Mouse (Mus musculus): ENCODE results near the gene Slc41a3. TPM values are rescaled to one million over a fixed set of nuclear protein-coding genes. Genes with fewer than 3 reads are reported as not detected.

The Slc41a3 gene
- polyA plus RNA-seq, 1 experiment from 2014 or later, result 7.3 TPM

GRCm38 (mm10) chr6:90615362-90615761, 10.8 kb downstream of the Slc41a3 start:
- no peak for ATAC-seq (ENCODE audit: insufficient number of reproducible peaks, insufficient read depth, low FRiP score, low read depth)
- Histone ChIP-seq H3K9ac (replicated peaks; ENCODE audit: low read depth, low read length) (no peak overlapping the region), H3K4me3 (ENCODE audit: low read depth, low read length) (no peak overlapping the region), H3K4me2 (replicated peaks; ENCODE audit: low read depth, low read length) (no peak overlapping the region), H3K36me3 (ENCODE audit: control insufficient read depth, insufficient read depth, low read length) (no peaks in the 10 kb centered on the region), H3K9me3 (ENCODE audit: control insufficient read depth, low read depth, low read length) (no peaks in the 10 kb centered on the region), H3K4me1 (ENCODE audit: control insufficient read depth, insufficient read depth, low read length) (no peaks in the 10 kb centered on the region), H3K27me3 (ENCODE audit: control insufficient read depth, insufficient read depth, low read length) (no peaks in the 10 kb centered on the region), H3K27ac (ENCODE audit: low read length) (no peak overlapping the region)
- 79% methylated on average over 7 of the region's 7 CpGs for WGBS

- H3K4me3 ChIP-seq (ENCODE audit: low read depth, low read length), result no peak overlapping the region
- WGBS, result 75% methylated on average over 6 of the region's 6 CpGs
- no peak overlapping the region for H3K9ac ChIP-seq (replicated peaks; ENCODE audit: low read depth, low read length)
- H3K4me1 ChIP-seq (ENCODE audit: control insufficient read depth, insufficient read depth, low read length), result peaks cover under 1% of the 10 kb centered on the region; the same call in 1 of the 2 replicates
- no peaks in the 10 kb centered on the region for H3K9me3 ChIP-seq (ENCODE audit: control insufficient read depth, low read depth, low read length)
- no peaks in the 10 kb centered on the region for H3K27me3 ChIP-seq (ENCODE audit: control insufficient read depth, insufficient read depth, low read length)
- no peaks in the 10 kb centered on the region for H3K36me3 ChIP-seq (ENCODE audit: control insufficient read depth, insufficient read depth, low read length)
- no peak overlapping the region for H3K4me2 ChIP-seq (replicated peaks; ENCODE audit: low read depth, low read length)
- no peak overlapping the region for H3K27ac ChIP-seq (ENCODE audit: low read length)
- no peak for ATAC-seq (ENCODE audit: insufficient number of reproducible peaks, insufficient read depth, low FRiP score, low read depth)
Measured at GRCm38 (mm10) chr6:90615991-90616390, 11.5 kb downstream of the Slc41a3 start.

- WGBS, result 75% methylated on average over 6 of the region's 6 CpGs
- ATAC-seq (ENCODE audit: insufficient number of reproducible peaks, insufficient read depth, low FRiP score, low read depth), result no peak
Measured at GRCm38 (mm10) chr6:90616481-90616880, 12.0 kb downstream of the Slc41a3 start.

GRCm38 (mm10) chr6:90618274-90618673, 13.7 kb downstream of the Slc41a3 start:
- H3K27ac ChIP-seq (ENCODE audit: low read length), result no peak overlapping the region
- no peak overlapping the region for H3K9ac ChIP-seq (replicated peaks; ENCODE audit: low read depth, low read length)
- no peak overlapping the region for H3K4me2 ChIP-seq (replicated peaks; ENCODE audit: low read depth, low read length)
- H3K27me3 ChIP-seq (ENCODE audit: control insufficient read depth, insufficient read depth, low read length), result no peaks in the 10 kb centered on the region
- WGBS, result 64% methylated on average over 4 of the region's 4 CpGs
- no peaks in the 10 kb centered on the region for H3K9me3 ChIP-seq (ENCODE audit: control insufficient read depth, low read depth, low read length)
- H3K4me3 ChIP-seq (ENCODE audit: low read depth, low read length), result no peak overlapping the region
- ATAC-seq (ENCODE audit: insufficient number of reproducible peaks, insufficient read depth, low FRiP score, low read depth), result no peak
- H3K4me1 ChIP-seq (ENCODE audit: control insufficient read depth, insufficient read depth, low read length), result peaks cover 11% of the 10 kb centered on the region; the same call in 1 of the 2 replicates
- no peaks in the 10 kb centered on the region for H3K36me3 ChIP-seq (ENCODE audit: control insufficient read depth, insufficient read depth, low read length)

More at GRCm38 (mm10) chr6:90616481-90616880, 12.0 kb downstream of the Slc41a3 start:
- Histone ChIP-seq H3K27me3 (ENCODE audit: control insufficient read depth, insufficient read depth, low read length) (no peaks in the 10 kb centered on the region), H3K4me1 (ENCODE audit: control insufficient read depth, insufficient read depth, low read length) (peaks cover 5% of the 10 kb centered on the region; the same call in 1 of the 2 replicates), H3K4me3 (ENCODE audit: low read depth, low read length) (no peak overlapping the region), H3K36me3 (ENCODE audit: control insufficient read depth, insufficient read depth, low read length) (no peaks in the 10 kb centered on the region), H3K9me3 (ENCODE audit: control insufficient read depth, low read depth, low read length) (no peaks in the 10 kb centered on the region), H3K27ac (ENCODE audit: low read length) (no peak overlapping the region), H3K4me2 (replicated peaks; ENCODE audit: low read depth, low read length) (no peak overlapping the region), H3K9ac (replicated peaks; ENCODE audit: low read depth, low read length) (no peak overlapping the region)

GRCm38 (mm10) chr6:90618821-90619636, 14.5 kb downstream of the Slc41a3 start:
- H3K36me3 ChIP-seq (ENCODE audit: control insufficient read depth, insufficient read depth, low read length), result no peaks in the 10 kb centered on the region
- peaks cover 13% of the 10 kb centered on the region; the same call in 1 of the 2 replicates for H3K4me1 ChIP-seq (ENCODE audit: control insufficient read depth, insufficient read depth, low read length)
- H3K9me3 ChIP-seq (ENCODE audit: control insufficient read depth, low read depth, low read length), result no peaks in the 10 kb centered on the region
- no peak overlapping the region for H3K27ac ChIP-seq (ENCODE audit: low read length)
- 0 out of 2 replicates have a peak, but pooled peaks have one; percentile 16 for ATAC-seq (ENCODE audit: insufficient number of reproducible peaks, insufficient read depth, low FRiP score, low read depth)
- no peaks in the 10 kb centered on the region for H3K27me3 ChIP-seq (ENCODE audit: control insufficient read depth, insufficient read depth, low read length)
- H3K4me2 ChIP-seq (replicated peaks; ENCODE audit: low read depth, low read length), result no peak overlapping the region
- 69% methylated on average over 19 of the region's 19 CpGs for WGBS
- H3K9ac ChIP-seq (replicated peaks; ENCODE audit: low read depth, low read length), result no peak overlapping the region
- no peak overlapping the region for H3K4me3 ChIP-seq (ENCODE audit: low read depth, low read length)

- ATAC-seq (ENCODE audit: insufficient number of reproducible peaks, insufficient read depth, low FRiP score, low read depth), result no peak
- Histone ChIP-seq H3K27me3 (ENCODE audit: control insufficient read depth, insufficient read depth, low read length) (no peaks in the 10 kb centered on the region), H3K27ac (ENCODE audit: low read length) (no peak overlapping the region), H3K36me3 (ENCODE audit: control insufficient read depth, insufficient read depth, low read length) (no peaks in the 10 kb centered on the region), H3K4me2 (replicated peaks; ENCODE audit: low read depth, low read length) (no peak overlapping the region), H3K4me1 (ENCODE audit: control insufficient read depth, insufficient read depth, low read length) (peaks cover 14% of the 10 kb centered on the region; the same call in 1 of the 2 replicates), H3K9me3 (ENCODE audit: control insufficient read depth, low read depth, low read length) (no peaks in the 10 kb centered on the region), H3K9ac (replicated peaks; ENCODE audit: low read depth, low read length) (no peak overlapping the region), H3K4me3 (ENCODE audit: low read depth, low read length) (no peak overlapping the region)
- WGBS, result 77% methylated on average over 5 of the region's 5 CpGs
Measured at GRCm38 (mm10) chr6:90619936-90620335, 15.4 kb downstream of the Slc41a3 start.

- Histone ChIP-seq H3K9ac (replicated peaks; ENCODE audit: low read depth, low read length) (no peak overlapping the region), H3K4me1 (ENCODE audit: control insufficient read depth, insufficient read depth, low read length) (peaks cover 14% of the 10 kb centered on the region; the same call in 1 of the 2 replicates), H3K4me2 (replicated peaks; ENCODE audit: low read depth, low read length) (no peak overlapping the region), H3K9me3 (ENCODE audit: control insufficient read depth, low read depth, low read length) (no peaks in the 10 kb centered on the region), H3K36me3 (ENCODE audit: control insufficient read depth, insufficient read depth, low read length) (no peaks in the 10 kb centered on the region), H3K4me3 (ENCODE audit: low read depth, low read length) (no peak overlapping the region), H3K27me3 (ENCODE audit: control insufficient read depth, insufficient read depth, low read length) (no peaks in the 10 kb centered on the region), H3K27ac (ENCODE audit: low read length) (no peak overlapping the region)
- 46% methylated on average over 9 of the region's 9 CpGs for WGBS
- no peak for ATAC-seq (ENCODE audit: insufficient number of reproducible peaks, insufficient read depth, low FRiP score, low read depth)
Measured at GRCm38 (mm10) chr6:90620791-90621583, 16.5 kb downstream of the Slc41a3 start.

- H3K4me3 ChIP-seq (ENCODE audit: low read depth, low read length), result no peak overlapping the region
- H3K9me3 ChIP-seq (ENCODE audit: control insufficient read depth, low read depth, low read length), result no peaks in the 10 kb centered on the region
- WGBS, result 44% methylated on average over 6 of the region's 6 CpGs
- H3K27ac ChIP-seq (ENCODE audit: low read length), result no peak overlapping the region
- no peak overlapping the region for H3K9ac ChIP-seq (replicated peaks; ENCODE audit: low read depth, low read length)
- H3K27me3 ChIP-seq (ENCODE audit: control insufficient read depth, insufficient read depth, low read length), result no peaks in the 10 kb centered on the region
- no peak overlapping the region for H3K4me2 ChIP-seq (replicated peaks; ENCODE audit: low read depth, low read length)
- peaks cover 14% of the 10 kb centered on the region; the same call in 1 of the 2 replicates for H3K4me1 ChIP-seq (ENCODE audit: control insufficient read depth, insufficient read depth, low read length)
- H3K36me3 ChIP-seq (ENCODE audit: control insufficient read depth, insufficient read depth, low read length), result no peaks in the 10 kb centered on the region
- no peak for ATAC-seq (ENCODE audit: insufficient number of reproducible peaks, insufficient read depth, low FRiP score, low read depth)
Measured at GRCm38 (mm10) chr6:90621584-90621890, 17.0 kb downstream of the Slc41a3 start.
